Mouse (Mus musculus): ENCODE measurements around the gene Dennd2c. TPM values are rescaled to one million over a fixed set of nuclear protein-coding genes. Genes with fewer than 3 reads are reported as not detected.
A peak's percentile ranks its signal among the peaks of the same experiment; 100 is the strongest.

Gene Dennd2c
- total RNA-seq, 4 experiments from 2014 or later, result 1.2 to 2.4 (median 1.9) TPM

DNA sequence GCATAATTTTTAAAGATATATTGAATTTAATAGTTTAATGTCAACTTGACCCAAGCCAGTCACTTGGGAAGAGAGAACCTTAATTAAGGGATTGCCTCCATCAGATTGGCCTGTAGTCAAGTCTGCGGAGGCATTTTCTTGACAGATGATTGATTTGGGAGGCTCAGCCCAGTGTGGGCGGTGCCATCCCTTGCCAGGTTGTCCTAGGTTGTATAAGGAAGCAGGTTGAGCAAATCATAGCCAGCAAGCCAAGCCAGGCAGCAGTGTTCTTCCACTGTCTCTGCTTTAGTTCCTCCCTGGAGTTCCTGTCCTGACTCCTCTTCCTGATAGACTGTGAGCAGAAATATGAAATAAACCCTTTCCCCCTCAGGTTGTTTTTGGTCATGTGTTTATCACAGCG lies 21.2 kb downstream of the Dennd2c start:
- DNase-seq, result no peak

DNA sequence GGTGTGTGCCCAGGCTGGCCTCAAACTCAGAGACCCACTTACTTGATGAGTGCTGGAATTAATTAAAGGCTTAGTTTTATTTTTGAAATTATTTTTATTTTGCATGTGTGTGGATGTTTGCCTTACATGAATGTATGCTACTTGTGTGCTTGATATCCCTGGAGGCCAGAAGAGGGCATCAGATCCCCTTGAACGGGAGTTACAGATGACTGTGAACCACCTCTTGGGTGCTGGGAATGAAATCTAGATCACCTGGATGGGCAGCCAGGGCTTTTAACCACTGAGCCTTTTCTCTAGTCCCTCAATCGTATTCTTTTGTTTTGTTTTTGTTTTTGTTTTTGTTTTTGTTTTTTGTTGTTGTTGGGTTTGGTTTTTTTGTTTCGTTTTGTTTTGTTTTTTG lies 23.7 kb downstream of the Dennd2c start:
- DNase-seq, result no peak

DNA sequence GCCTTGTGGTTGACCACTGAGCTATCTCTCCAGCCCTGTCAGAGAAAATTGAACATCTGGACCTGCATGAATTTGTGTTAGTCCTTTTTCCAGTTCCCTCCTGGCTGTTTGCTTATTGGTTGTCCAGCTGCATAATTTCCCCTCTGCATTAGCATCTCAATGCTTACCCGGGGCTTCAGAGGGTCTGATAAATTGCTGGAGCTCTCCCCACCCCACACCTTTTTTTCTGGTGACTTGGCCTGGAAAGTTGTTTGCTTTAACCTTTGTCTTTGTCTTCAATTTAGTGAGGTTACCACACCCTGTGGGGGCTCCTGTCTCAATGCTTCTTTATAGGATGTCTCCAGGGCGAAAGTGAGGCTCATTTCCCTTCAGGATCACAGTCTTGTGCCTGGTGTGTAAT lies 24.8 kb downstream of the Dennd2c start:
- no peak for DNase-seq

DNA sequence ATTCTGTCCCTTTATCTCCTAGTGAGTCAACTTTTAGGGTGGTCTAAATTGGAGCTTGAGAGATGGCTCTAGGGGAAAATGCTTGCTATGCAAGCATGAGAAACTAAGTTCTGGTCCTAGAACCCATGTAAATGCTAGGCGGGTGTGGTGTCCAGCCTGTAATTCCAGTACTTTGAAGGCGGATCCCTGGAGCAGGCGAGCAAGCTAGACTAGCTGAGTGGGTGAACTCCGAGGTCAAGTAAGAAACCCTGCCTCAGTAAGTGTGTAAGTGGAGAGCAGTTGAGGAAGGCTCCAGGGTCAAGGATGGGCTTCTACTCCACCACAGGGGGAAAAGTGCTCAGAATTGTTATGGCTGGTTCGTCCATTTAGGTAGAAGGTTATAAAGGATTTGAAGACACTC lies 25.3 kb downstream of the Dennd2c start:
- DNase-seq, result no peak

DNA sequence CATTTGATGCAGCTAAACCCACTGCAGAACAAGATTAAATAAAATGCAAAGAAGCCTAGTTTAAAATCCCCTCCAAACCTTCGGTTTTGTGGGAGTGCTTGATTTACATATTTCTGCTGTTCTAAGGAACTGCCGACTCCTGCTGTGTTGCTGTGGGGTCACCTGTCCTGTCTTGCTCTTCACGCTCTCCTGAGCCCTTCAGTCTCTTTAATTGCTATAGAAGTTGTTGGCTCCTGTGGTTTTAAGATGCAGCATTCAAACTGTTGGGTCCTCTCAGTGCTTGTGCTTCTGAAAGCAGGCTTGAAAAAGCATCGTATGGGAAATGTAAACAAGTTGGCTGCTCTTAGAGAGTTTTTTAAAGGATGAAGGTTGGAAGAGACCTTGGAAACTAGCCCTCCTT lies 25.8 kb downstream of the Dennd2c start:
- DNase-seq, result no peak

DNA sequence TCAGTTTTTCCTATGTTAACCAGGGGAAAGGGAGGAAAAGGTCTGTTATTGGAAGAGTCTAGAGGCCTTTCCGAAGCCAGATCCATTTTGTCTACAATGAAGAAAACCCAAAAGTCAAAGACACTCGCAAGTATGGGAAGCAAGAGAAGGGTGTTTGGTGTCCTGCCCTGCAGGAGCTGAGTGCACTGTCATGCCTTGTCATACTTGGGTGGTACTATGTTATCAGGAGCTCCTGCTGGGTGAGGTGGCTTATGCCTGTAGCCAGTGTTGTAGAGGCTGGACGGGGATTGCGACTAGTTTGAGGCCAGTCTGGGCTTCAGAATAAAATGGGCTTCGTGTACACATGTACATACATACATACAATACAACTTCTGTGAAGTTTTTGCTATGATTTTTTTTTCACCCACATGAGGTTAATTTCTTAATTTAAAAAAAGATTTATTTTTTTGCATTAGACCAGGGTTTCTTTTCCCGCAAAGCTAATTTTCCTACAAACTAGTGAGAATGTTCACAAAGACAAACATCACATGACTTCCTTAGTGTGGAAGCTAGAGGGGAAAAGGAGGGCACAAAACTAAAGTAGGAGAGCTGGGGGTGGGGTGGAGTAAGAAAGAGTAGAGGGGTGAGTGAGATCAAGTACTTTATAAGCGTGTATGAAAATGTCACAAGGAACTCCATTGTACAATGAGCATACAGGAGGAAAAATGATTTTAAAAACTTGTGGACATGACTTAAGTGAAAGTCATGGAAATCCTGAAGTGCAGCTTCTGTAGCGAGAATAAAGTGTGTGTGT lies 27.2 kb downstream of the Dennd2c start:
- DNase-seq, result no peak

DNA sequence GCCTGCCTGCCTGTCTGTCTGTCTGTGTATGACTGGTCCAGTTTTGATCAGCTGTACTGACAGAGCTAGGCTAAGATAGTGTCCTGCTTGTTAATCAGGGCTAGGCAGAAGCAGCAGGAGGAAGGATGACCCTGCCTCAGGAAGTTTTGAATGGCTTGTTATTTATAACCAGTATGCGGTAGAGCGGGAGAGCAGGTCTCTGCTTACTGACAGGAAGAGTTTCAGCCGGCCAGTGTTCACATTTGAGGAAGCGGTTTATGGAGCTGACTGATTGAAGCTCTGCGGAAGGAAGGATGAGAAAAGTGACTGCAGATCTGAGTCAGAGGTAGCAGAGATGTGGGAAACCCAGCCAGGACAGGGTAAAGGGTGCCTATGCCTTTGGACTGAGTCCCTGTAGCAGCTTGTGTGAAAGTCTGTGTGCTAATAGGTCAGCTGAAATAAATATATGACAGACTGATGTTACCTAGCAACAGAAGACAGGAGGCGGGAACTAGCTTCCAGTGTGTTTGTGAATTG lies 27.9 kb downstream of the Dennd2c start:
- DNase-seq, result peak; percentile 19

DNA sequence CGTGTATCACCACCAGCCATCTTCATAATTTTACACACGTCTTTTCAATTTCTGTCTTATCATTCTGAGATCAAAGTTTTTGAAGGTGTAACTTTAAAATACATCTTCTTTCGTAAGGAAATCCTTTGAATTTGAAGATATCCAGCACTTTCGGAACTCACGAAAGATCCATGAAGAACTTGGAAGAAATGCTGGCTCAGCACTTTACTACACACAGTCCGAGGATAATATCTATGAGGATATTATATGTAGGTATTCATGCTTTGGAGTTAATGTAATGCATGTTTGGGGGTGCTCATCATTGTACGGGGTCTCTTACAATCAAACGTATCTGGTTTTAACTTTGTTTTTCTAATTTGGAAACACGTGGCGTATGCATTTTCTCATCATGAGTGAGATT lies 30.7 kb downstream of the Dennd2c start:
- no peak for DNase-seq

DNA sequence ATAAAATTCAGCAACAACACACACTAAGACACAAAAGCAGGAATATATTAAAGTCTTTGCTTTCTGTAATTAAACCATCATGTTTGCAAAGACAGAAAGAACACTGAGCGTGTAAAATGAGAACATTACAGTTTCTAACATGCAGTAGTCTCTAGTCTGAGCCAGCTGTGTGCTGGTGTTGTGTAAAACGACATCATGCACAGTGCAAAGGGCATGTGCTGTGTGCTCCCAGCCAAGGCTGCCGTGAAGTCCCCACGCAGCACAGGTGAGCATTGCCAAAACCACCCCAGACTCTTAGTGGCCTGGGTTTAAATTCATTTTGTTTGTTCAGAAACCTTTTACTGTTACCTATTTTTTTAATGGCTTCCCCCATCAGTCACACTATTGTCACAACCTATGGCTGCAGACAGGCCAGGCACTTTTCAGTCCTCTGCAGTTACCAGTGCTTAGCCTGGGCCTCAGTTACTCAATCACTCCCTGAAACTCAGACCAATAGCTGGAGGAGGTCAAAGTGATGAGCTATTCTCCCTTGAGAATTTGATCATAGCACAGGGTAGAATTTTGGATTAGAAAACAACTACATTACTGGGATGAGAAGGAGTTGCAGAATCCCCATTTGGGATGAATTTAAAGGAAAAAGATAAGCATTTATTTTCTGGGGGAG lies 34.1 kb downstream of the Dennd2c start:
- DNase-seq, result no peak

DNA sequence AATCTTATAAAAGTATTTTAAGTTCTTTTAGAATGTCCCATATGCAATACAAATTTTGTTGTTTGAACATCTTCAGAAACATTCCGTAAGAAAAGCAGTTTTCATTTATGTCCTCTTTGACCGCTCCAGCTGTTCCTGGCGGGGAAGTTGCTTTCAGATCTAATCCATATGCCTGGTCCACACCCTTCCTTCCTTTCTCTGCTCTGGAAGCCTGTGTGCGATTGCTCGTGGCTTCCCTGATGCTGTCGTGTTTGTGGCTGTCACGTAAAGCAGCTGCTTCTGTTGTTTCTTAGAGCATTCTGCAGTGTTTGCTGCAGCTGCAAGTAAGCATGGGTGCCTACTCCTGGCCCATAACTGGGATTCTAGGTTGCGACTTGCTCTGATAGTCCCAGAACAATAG lies 36.6 kb downstream of the Dennd2c start:
- DNase-seq, result no peak

DNA sequence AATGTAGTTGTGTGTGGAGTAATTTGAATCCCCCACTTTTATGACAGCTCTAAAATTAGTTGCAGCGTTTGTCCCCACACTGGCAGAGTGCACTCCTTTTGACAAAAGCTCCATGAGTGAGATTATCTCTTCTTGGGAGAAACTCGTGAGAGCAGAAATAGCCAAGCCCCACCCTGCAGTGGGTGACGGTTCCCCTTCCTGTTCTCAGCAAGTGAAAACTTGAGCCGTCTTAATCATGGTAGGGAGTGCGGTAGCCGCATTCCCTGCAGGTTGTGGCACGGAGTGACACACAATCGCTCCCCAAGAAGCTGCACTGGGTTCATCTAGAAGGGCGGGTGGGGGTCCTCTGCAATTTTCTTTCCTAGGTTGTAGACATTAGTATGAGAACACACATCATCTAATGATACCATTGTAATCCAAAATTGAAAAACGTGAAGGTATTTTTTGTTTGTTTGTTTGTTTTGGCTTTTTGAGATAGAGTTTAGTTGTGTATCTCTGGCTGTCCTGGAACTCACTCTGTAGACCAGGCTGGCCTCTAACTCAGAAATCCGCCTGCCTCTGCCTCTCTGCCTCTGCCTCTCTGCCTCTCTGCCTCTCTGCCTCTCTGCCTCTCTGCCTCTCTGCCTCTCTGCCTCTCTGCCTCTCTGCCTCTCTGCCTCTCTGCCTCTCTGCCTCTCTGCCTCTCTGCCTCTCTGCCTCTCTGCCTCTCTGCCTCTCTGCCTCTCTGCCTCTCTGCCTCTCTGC lies 37.9 kb downstream of the Dennd2c start:
- DNase-seq, result peak; percentile 5

DNA sequence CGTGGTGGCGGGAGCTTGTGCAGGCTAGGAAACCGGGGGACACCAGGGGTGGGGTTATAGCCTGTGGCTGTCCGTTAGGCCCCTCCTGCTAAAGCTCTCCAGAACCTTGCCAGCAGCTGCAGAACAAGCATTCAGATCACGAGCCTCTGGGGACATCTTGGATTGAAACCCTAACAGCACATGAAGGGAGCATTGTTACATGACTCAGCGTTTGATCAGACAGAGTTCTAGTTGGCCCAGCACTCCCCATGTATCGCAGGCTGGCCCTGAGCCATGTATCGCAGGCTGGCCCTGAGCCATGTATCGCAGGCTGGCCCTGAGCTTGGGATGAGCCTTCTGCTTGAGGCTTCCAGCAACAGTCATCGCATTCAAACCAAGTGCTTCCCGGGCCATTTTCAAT lies 38.9 kb downstream of the Dennd2c start:
- peak; percentile 14 for DNase-seq

DNA sequence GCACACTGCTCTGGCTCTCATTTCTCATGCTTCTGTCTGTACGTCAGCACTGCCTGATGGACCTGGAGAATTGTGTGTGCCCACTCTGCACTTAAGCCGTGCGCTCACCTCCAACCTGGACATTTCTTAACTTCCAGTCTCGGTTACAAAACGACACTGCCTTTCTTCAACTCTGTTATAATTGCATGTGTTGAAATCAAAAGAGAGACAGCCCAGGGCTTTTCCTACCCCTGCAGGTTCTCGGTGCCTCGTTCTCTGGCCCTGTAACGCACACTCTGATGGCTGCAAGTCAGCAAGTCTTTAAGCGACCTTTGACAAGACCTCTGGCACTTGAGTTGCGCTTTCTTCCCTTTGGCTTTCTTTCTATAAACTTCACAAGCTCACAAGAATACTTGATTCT lies 40.0 kb downstream of the Dennd2c start:
- DNase-seq, result no peak

DNA sequence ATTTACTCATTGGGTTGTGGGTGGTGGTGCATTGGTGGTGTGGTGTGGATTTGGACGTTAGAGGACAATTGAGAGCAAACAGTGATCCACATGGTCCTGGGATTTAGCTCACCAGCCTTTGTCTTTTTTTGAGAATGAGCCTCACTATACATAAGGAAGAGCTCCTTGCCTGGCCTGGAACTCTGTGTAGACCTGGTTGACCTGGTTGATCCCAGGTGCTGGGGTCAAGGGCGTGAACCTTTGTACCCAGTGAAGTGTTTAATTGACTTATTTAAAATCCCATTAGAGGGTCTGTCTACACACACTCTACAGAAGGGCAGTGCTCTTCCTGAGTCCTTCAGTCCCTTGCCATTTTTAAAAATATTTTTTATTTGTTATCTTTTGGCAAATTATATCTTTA lies 42.9 kb downstream of the Dennd2c start:
- no peak for DNase-seq

DNA sequence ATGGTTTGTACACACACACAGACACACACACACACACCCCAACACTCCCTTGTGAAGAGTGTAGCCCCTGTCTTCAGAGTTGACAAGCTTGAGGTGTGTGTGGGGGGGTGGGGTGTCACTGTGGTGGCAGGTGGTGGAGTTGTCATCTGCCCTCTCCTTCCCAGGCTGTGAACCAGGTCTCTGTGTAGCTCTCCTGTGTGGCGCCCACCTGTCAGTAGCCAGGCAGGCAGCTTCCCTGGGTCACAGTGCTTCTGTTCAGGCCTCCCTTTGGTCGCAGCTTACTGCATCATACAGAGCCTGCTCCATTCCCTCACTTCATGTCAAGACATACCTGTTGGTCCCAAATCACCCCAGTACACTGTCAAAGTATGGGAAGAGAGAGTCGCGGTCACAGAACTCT lies 43.4 kb downstream of the Dennd2c start:
- no peak for DNase-seq

DNA sequence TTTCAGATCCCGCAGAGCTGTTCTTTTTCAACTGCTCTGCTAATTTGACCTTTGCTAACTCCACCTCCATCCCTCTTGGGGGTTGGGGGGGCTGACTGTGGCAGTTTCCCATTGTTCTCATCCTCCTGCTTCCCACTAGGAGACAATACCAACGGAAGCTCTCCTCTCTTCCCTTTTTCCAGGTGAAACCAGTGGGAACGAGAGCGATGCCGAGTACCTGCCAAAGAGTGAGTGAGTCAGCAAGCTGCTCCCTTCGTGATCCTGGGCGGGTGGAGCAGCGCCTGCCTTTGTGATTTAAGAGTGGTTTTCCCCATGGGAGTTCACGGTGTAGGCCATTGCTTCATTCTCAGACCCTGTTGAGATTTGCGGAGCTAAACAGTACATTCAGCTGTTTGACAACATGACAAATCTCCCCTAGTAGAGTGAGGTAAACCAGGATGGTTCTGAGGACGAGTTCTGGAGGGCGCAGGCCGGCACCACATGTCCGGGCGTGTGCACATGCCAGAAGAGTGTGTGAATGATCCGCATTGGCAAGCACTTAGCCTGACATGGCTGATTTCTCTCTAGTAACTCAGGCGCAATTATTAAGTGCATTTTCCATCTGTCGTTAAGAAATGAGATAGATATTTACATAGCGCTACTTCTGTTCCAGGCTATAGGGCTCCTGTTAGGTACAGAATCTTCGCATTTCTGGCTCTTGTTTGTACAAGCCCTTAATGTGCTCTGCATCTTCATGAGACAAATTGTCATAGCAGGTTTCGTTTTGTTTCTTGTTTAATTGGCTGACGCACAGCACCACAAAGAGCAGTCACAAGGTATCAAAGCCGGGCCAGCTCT lies 44.1 kb downstream of the Dennd2c start:
- no peak for DNase-seq

DNA sequence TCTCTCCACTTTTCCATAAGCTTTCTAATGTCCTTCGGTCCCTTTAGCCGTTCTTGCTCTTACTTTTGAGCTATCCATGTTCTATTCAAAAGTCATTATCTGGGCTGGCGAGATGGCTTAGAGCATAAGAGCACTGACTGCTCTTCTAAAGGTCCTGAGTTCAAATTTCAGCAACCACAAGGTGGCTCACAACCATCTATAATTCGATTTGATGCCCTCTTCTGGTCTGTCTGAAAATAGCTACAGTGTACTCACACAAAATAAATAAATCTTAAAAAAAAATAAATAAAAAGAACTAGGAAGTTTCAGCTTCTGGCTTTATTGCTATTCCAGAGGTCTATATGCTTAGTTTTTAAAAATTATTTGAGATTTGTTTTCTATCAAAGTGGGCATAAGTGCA lies 45.4 kb downstream of the Dennd2c start:
- no peak for DNase-seq

DNA sequence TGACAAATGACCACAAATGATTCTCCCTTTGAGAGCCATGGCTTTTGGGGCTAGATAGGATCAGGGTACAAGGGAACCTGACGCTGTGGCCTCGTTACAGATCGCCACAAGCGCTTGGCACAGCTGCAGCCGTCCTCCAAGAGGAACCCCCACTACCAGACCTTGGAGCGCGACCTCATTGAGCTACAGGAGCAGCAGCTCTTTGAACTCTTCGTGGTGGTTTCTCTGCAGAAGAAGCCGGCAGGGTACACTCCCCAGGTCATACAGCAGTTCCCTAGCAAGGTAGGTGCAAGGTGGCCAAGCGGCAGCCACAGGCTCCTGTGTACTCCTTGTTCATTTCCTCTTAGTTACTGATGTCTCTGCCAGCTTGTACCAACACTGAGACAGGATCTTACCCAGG lies 46.5 kb downstream of the Dennd2c start:
- no peak for DNase-seq

DNA sequence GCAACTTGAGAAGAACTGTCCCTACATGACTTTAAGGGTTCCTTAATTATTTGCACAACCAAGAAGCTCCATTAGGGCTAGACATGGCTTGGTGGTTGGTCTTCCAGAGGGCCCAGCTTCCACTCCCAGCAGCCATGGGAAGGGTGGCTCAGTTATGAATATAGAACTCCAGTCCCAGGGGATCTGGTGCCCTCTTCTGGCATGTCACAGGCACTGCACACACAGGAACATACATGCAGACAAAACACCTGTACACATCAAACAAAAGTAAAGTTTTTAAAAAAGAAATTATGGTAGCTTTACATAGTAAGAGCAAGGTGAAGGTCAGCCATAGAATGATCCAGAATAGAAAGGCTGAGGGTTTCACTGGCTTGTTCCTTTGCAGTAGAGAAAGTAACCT lies 51.4 kb downstream of the Dennd2c start:
- no peak for DNase-seq

DNA sequence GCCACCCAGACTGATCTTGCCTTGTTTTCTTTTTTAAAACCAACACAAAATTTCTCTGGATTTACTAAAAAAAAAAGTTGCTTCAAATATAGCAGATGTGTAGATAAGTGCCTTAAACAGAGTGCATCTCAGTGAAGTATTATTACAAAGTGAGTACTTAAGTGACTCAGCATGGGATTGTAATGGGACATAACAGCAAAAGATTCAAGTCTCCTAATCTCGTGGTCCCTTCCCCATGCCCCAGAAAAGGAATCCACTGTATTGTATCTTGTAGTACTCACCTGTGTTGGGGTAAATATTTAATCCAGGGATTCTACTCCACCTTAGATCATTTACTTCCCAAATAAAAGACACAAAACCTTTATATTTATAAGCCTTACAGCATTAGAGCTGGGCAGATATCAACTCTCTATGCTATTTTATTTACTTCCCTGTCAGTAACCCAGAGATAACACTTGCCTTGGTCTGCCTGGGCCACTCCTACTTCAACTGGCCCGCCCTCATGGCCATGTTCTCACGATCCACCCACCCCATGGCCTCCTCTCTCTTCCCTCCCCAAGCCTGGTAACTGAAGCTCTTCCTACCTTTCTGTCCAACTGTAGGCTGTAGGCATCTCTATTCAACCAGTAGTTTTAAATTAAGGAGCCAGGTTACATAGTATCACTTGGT lies 57.0 kb downstream of the Dennd2c start:
- no peak for DNase-seq

DNA sequence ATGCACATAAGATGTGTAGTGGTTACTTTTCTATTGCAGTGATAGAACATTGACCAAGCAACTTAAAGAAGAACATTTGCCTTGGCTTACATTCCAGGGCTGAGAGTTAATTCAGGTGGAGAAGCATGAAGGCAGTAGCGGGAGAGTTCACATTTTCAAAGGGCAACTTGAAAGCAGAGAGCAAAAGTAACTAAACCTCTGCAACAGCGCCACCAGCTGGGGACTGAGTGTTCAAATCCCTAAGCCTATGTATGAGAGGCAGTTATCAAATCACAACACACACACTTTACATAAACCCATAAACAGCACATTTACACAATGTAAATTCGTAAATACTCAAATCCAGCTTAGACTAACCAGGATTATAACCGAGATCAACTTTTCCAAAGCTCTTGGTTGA lies 67.4 kb downstream of the Dennd2c start:
- peak; percentile 63 for DNase-seq

All from adrenal gland, adult 8-10 months (tissue).